Mouse (Mus musculus): ENCODE results near the gene Abhd5. TPM values are rescaled to one million over a fixed set of nuclear protein-coding genes. Genes with fewer than 3 reads are reported as not detected.

Abhd5 gene
- total and polyA plus RNA-seq, 3 experiments = 14.2 to 20.2 TPM; not detected in 1

- peaks cover 2 to 3% of the 10 kb centered on the region in 2 experiments; a peak in 2 of 4 replicates for H3K4me1 ChIP-seq (ENCODE audit: control insufficient read depth in 1 of 2, insufficient read depth in 2 of 2, low read length in 2 of 2)
- H3K4me3 ChIP-seq (ENCODE audit: control insufficient read depth in 1 of 2, insufficient read depth in 1 of 2, low read depth in 2 of 2, low read length in 2 of 2) = no peak overlapping the region
- H3K36me3 ChIP-seq (ENCODE audit: control insufficient read depth in 1 of 2, insufficient read depth in 2 of 2, low read length in 2 of 2) = no peaks in the 10 kb centered on the region
- no peak overlapping the region for H3K27ac ChIP-seq (ENCODE audit: control insufficient read depth, low read depth, low read length)
- H3K9me3 ChIP-seq (replicated peaks; ENCODE audit: insufficient read depth, low read length) = no peaks in the 10 kb centered on the region
- H3K27me3 ChIP-seq (ENCODE audit: control insufficient read depth in 1 of 2, insufficient read depth in 2 of 2, low read length in 2 of 2) = no peaks in the 10 kb centered on the region
- peak; percentile 28; the same call in 1 of the 2 replicates for TF ChIP-seq ZC3H11A (IDR thresholded peaks at IDR 0.05; ENCODE audit: low read depth, low read length)
- TF ChIP-seq SMC3 (IDR thresholded peaks at IDR 0.05; ENCODE audit: low read depth, low read length) = peak; percentile 74
- TF ChIP-seq CTCF (IDR thresholded peaks at IDR 0.05 in 2 of 3, conservative IDR thresholded peaks at IDR 0.05 in 1 of 3; ENCODE audit: control insufficient read depth in 1 of 3, insufficient read depth in 1 of 3, low read depth in 2 of 3, low read length in 3 of 3, poor library complexity in 1 of 3, severe bottlenecking in 1 of 3) = peak; percentile 85 to 91 (median 91)
- peak; percentile 62 for TF ChIP-seq RAD21 (IDR thresholded peaks at IDR 0.05; ENCODE audit: low read depth, low read length)
- TF ChIP-seq KAT2A (conservative IDR thresholded peaks at IDR 0.05; ENCODE audit: low read depth, low read length) = no peak
- TF ChIP-seq EP300 (IDR thresholded peaks at IDR 0.05; ENCODE audit: low read depth in 1 of 2, low read length in 2 of 2) = no peak
- H3K9ac ChIP-seq (ENCODE audit: control insufficient read depth, low read depth, low read length, poor library complexity, severe bottlenecking) = no peak overlapping the region
- H3K79me2 ChIP-seq (ENCODE audit: control insufficient read depth, insufficient read depth, low read length, poor library complexity) = no peaks in the 10 kb centered on the region
- DNase-seq (ENCODE audit: low read depth, low spot score) = peak; percentile 73
Observed at GRCm38 (mm10) chr9:122420772-122421764, 69.7 kb downstream of the Abhd5 start.

- DNase-seq (ENCODE audit: low read depth, low spot score) = no peak
- H3K4me3 ChIP-seq (ENCODE audit: control insufficient read depth in 1 of 2, insufficient read depth in 1 of 2, low read depth in 2 of 2, low read length in 2 of 2) = no peak overlapping the region
- no peaks in the 10 kb centered on the region for H3K79me2 ChIP-seq (ENCODE audit: control insufficient read depth, insufficient read depth, low read length, poor library complexity)
- H3K9ac ChIP-seq (ENCODE audit: control insufficient read depth, low read depth, low read length, poor library complexity, severe bottlenecking) = no peak overlapping the region
- H3K9me3 ChIP-seq (replicated peaks; ENCODE audit: insufficient read depth, low read length) = no peaks in the 10 kb centered on the region
- TF ChIP-seq MYC (IDR thresholded peaks at IDR 0.05; ENCODE audit: low read depth, low read length) = no peak
- no peak for TF ChIP-seq HCFC1 (IDR thresholded peaks at IDR 0.05; ENCODE audit: low read depth, low read length)
- no peak for TF ChIP-seq RAD21 (IDR thresholded peaks at IDR 0.05; ENCODE audit: low read depth, low read length)
- no peak for TF ChIP-seq E2F4 (IDR thresholded peaks at IDR 0.05; ENCODE audit: borderline replicate concordance, low read depth, low read length)
- no peak for TF ChIP-seq MAZ (IDR thresholded peaks at IDR 0.05; ENCODE audit: low read depth, low read length)
- TF ChIP-seq POLR2AphosphoS5 (IDR thresholded peaks at IDR 0.05; ENCODE audit: borderline replicate concordance, low read depth, low read length) = no peak
- TF ChIP-seq MXI1 (IDR thresholded peaks at IDR 0.05; ENCODE audit: low read depth, low read length) = no peak
- no peak for TF ChIP-seq MYB (IDR thresholded peaks at IDR 0.05; ENCODE audit: low read depth, low read length)
- no peak for TF ChIP-seq UBTF (IDR thresholded peaks at IDR 0.05; ENCODE audit: borderline replicate concordance, insufficient read depth, low read depth, low read length)
- TF ChIP-seq MAFK (IDR thresholded peaks at IDR 0.05; ENCODE audit: borderline replicate concordance, low read depth, low read length) = no peak
- TF ChIP-seq RCOR1 (IDR thresholded peaks at IDR 0.05; ENCODE audit: low read depth, low read length) = no peak
- TF ChIP-seq SIN3A (IDR thresholded peaks at IDR 0.05; ENCODE audit: low read length) = no peak
- no peak for TF ChIP-seq NELFE (IDR thresholded peaks at IDR 0.05; ENCODE audit: low read depth, low read length)
- no peak for TF ChIP-seq ZNF384 (IDR thresholded peaks at IDR 0.05; ENCODE audit: low read depth, low read length)
- TF ChIP-seq CTCF (IDR thresholded peaks at IDR 0.05 in 2 of 3, conservative IDR thresholded peaks at IDR 0.05 in 1 of 3; ENCODE audit: control insufficient read depth in 1 of 3, insufficient read depth in 1 of 3, low read depth in 2 of 3, low read length in 3 of 3, poor library complexity in 1 of 3, severe bottlenecking in 1 of 3) = no peak
- TF ChIP-seq ZMIZ1 (IDR thresholded peaks at IDR 0.05; ENCODE audit: low read depth, low read length) = no peak
- TF ChIP-seq USF2 (IDR thresholded peaks at IDR 0.05; ENCODE audit: borderline replicate concordance in 1 of 2, insufficient read depth in 1 of 2, low read depth in 1 of 2, low read length in 2 of 2) = no peak
- TF ChIP-seq MAX (IDR thresholded peaks at IDR 0.05; ENCODE audit: low read length) = no peak
- H3K36me3 ChIP-seq (ENCODE audit: control insufficient read depth in 1 of 2, insufficient read depth in 2 of 2, low read length in 2 of 2) = no peaks in the 10 kb centered on the region
- H3K27ac ChIP-seq (ENCODE audit: control insufficient read depth, low read depth, low read length) = no peak overlapping the region
- no peaks in the 10 kb centered on the region for H3K27me3 ChIP-seq (ENCODE audit: control insufficient read depth in 1 of 2, insufficient read depth in 2 of 2, low read length in 2 of 2)
- H3K4me1 ChIP-seq (ENCODE audit: control insufficient read depth in 1 of 2, insufficient read depth in 2 of 2, low read length in 2 of 2) = peaks cover 2 to 3% of the 10 kb centered on the region in 2 experiments; a peak in 2 of 4 replicates
Observed at GRCm38 (mm10) chr9:122421911-122422310, 70.5 kb downstream of the Abhd5 start.

Measured in MEL (cell line).